Mouse (Mus musculus): ENCODE data around the gene Zfp941. TPM values are rescaled to one million over a fixed set of nuclear protein-coding genes. Genes with fewer than 3 reads are reported as not detected.

Zfp941 gene
- total and polyA plus RNA-seq, 2 experiments from 2014 or later: 26.1 to 30.0 TPM

- no peak overlapping the region for H3K4me3 ChIP-seq (ENCODE audit: low read depth, low read length)
- no peaks in the 10 kb centered on the region for H3K9me3 ChIP-seq (ENCODE audit: low read length)
- WGBS: 91% methylated on average over 9 of the region's 9 CpGs
- TF ChIP-seq CTCF (IDR thresholded peaks at IDR 0.05): no peak
- no peak overlapping the region for H3K4me2 ChIP-seq (ENCODE audit: low read depth, low read length, poor library complexity, severe bottlenecking)
- ATAC-seq (ENCODE audit: low FRiP score) (no peak), DNase-seq (ENCODE audit: low spot score) (no peak)
- H3K9ac ChIP-seq (replicated peaks; ENCODE audit: low read length, poor library complexity, severe bottlenecking): no peak overlapping the region
- H3K27me3 ChIP-seq (ENCODE audit: insufficient read depth, low read length): no peaks in the 10 kb centered on the region
- H3K27ac ChIP-seq (ENCODE audit: low read depth, low read length): no peak overlapping the region
- peaks cover 26% of the 10 kb centered on the region for H3K36me3 ChIP-seq (ENCODE audit: insufficient read depth, low read length)
- peaks cover 11% of the 10 kb centered on the region; the same call in 1 of the 2 replicates for H3K4me1 ChIP-seq (ENCODE audit: insufficient read depth, low read length)
Observed at GRCm38 (mm10) chr7:140853386-140853785, 31.4 kb upstream of the Zfp941 start.

GRCm38 (mm10) chr7:140851916-140852315 is 29.9 kb upstream of the Zfp941 start:
- 98% methylated on average over 4 of the region's 4 CpGs for whole genome bisulfite sequencing
- ATAC-seq (ENCODE audit: low FRiP score) (no peak), DNase-seq (ENCODE audit: low spot score) (no peak)
- Histone ChIP-seq H3K9ac (replicated peaks; ENCODE audit: low read length, poor library complexity, severe bottlenecking) (no peak overlapping the region), H3K36me3 (ENCODE audit: insufficient read depth, low read length) (peaks cover 26% of the 10 kb centered on the region), H3K4me1 (ENCODE audit: insufficient read depth, low read length) (peaks cover 4% of the 10 kb centered on the region; the same call in 1 of the 2 replicates), H3K27ac (ENCODE audit: low read depth, low read length) (no peak overlapping the region), H3K4me2 (ENCODE audit: low read depth, low read length, poor library complexity, severe bottlenecking) (no peak overlapping the region), H3K4me3 (ENCODE audit: low read depth, low read length) (no peak overlapping the region), H3K9me3 (ENCODE audit: low read length) (no peaks in the 10 kb centered on the region), H3K27me3 (ENCODE audit: insufficient read depth, low read length) (no peaks in the 10 kb centered on the region)
- no peak for TF ChIP-seq CTCF (IDR thresholded peaks at IDR 0.05)

DNA sequence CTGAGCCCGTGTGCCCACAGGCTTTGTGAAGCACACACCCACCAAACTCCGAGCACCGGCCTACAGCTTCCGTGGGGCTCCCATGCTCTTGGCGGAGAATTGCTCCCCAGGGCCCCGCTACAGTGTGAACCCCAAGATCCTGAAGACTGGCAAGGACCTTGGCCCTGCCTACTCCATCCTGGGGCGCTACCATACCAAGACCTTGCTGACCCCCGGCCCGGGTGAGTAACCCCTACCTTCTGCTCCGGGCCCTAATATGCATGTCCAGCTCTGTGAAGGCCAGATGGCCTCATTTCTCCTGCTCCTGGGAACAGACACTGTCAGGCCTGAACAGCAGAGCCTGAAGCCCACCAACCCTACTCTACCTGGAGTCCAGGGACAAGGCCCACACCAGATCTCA is 26.6 kb upstream of the Zfp941 start:
- H3K9me3 ChIP-seq (ENCODE audit: low read length): no peaks in the 10 kb centered on the region
- DNase-seq (ENCODE audit: low spot score) (no peak), ATAC-seq (ENCODE audit: low FRiP score) (no peak)
- TF ChIP-seq CTCF (IDR thresholded peaks at IDR 0.05): no peak
- peaks cover 22% of the 10 kb centered on the region for H3K36me3 ChIP-seq (ENCODE audit: insufficient read depth, low read length)
- 90% methylated on average over 10 of the region's 10 CpGs for WGBS
- H3K4me1 ChIP-seq (ENCODE audit: insufficient read depth, low read length): no peaks in the 10 kb centered on the region
- H3K27ac ChIP-seq (ENCODE audit: low read depth, low read length): no peak overlapping the region
- H3K4me2 ChIP-seq (ENCODE audit: low read depth, low read length, poor library complexity, severe bottlenecking): no peak overlapping the region
- no peak overlapping the region for H3K9ac ChIP-seq (replicated peaks; ENCODE audit: low read length, poor library complexity, severe bottlenecking)
- no peaks in the 10 kb centered on the region for H3K27me3 ChIP-seq (ENCODE audit: insufficient read depth, low read length)
- no peak overlapping the region for H3K4me3 ChIP-seq (ENCODE audit: low read depth, low read length)

- peak; percentile 35 for DNase-seq (ENCODE audit: low spot score)
- H3K9me3 ChIP-seq (ENCODE audit: low read length): no peaks in the 10 kb centered on the region
- peaks cover 15% of the 10 kb centered on the region for H3K36me3 ChIP-seq (ENCODE audit: insufficient read depth, low read length)
- H3K27ac ChIP-seq (ENCODE audit: low read depth, low read length): no peak within 1 kb of the TSS
- WGBS: 64% methylated on average over 11 of the region's 11 CpGs
- H3K27me3 ChIP-seq (ENCODE audit: insufficient read depth, low read length): 0 out of 2 replicates have a peak, but pooled peaks cover 6% of the 10 kb centered on the region
- ATAC-seq (ENCODE audit: low FRiP score): no peak
- H3K4me2 ChIP-seq (ENCODE audit: low read depth, low read length, poor library complexity, severe bottlenecking): no peak within 1 kb of the TSS
- TF ChIP-seq CTCF (IDR thresholded peaks at IDR 0.05): no peak
- no peak within 1 kb of the TSS for H3K4me3 ChIP-seq (ENCODE audit: low read depth, low read length)
- no peaks in the 10 kb centered on the region for H3K4me1 ChIP-seq (ENCODE audit: insufficient read depth, low read length)
- no peak within 1 kb of the TSS for H3K9ac ChIP-seq (replicated peaks; ENCODE audit: low read length, poor library complexity, severe bottlenecking)
Observed at GRCm38 (mm10) chr7:140847755-140848580, 26.0 kb upstream of the Zfp941 start, which contains the start of gene Odf3. Odf3 (plus strand) TSS chr7:140847805.

DNA sequence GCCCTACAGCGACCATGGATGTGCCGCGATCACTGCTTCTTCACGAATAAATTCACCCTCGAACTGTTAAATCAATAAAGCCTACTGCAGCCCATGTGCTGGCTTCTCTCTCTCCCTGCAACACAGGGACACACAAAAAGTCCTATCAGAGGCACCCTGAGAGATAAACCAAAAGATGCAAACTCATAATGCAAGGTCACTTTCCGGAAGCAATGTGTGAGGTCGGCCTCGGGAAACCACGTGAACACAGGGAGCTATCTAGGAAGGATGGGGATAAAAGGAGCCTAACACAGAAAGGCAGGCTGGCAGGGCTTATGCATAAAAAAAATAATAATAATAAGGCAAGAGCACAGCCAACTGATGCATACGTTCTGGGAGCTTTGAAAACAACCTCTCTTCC is 24.7 kb upstream of the Zfp941 start:
- Histone ChIP-seq H3K9ac (replicated peaks; ENCODE audit: low read length, poor library complexity, severe bottlenecking) (no peak overlapping the region), H3K36me3 (ENCODE audit: insufficient read depth, low read length) (peaks cover 4% of the 10 kb centered on the region), H3K4me1 (ENCODE audit: insufficient read depth, low read length) (no peaks in the 10 kb centered on the region), H3K27ac (ENCODE audit: low read depth, low read length) (no peak overlapping the region), H3K9me3 (ENCODE audit: low read length) (no peaks in the 10 kb centered on the region), H3K4me3 (ENCODE audit: low read depth, low read length) (no peak overlapping the region), H3K4me2 (ENCODE audit: low read depth, low read length, poor library complexity, severe bottlenecking) (no peak overlapping the region), H3K27me3 (ENCODE audit: insufficient read depth, low read length) (0 out of 2 replicates have a peak, but pooled peaks cover 6% of the 10 kb centered on the region)
- TF ChIP-seq CTCF (IDR thresholded peaks at IDR 0.05): no peak
- DNase-seq (ENCODE audit: low spot score) (no peak), ATAC-seq (ENCODE audit: low FRiP score) (no peak)
- 82% methylated on average over 10 of the region's 10 CpGs for WGBS

DNA sequence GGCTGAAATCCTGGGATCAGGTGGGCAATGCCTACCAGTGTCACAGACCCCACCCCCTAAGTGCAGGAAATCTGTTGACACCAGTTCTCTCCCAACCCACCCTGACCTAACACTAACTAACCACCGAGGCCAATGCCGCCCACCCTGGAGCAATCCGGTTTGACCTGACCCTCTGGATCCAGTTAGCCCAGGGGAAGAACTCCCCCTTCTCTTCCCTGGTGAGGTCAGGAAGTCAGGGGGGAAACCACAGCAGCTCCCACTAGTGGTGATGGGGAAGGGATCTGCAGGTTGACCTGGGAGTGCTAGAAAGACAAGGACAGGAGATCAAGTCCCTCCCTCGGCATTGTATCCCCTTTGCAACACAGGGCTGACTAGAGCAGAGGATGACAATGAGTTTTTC is 23.7 kb upstream of the Zfp941 start:
- Histone ChIP-seq H3K27ac (ENCODE audit: low read depth, low read length) (no peak overlapping the region), H3K36me3 (ENCODE audit: insufficient read depth, low read length) (no peaks in the 10 kb centered on the region), H3K9ac (replicated peaks; ENCODE audit: low read length, poor library complexity, severe bottlenecking) (no peak overlapping the region), H3K4me1 (ENCODE audit: insufficient read depth, low read length) (no peaks in the 10 kb centered on the region), H3K9me3 (ENCODE audit: low read length) (no peaks in the 10 kb centered on the region), H3K4me3 (ENCODE audit: low read depth, low read length) (no peak overlapping the region), H3K27me3 (ENCODE audit: insufficient read depth, low read length) (0 out of 2 replicates have a peak, but pooled peaks cover 6% of the 10 kb centered on the region), H3K4me2 (ENCODE audit: low read depth, low read length, poor library complexity, severe bottlenecking) (no peak overlapping the region)
- TF ChIP-seq CTCF (IDR thresholded peaks at IDR 0.05): peak; percentile 26
- ATAC-seq (ENCODE audit: low FRiP score) (no peak), DNase-seq (ENCODE audit: low spot score) (no peak)
- 54% methylated on average over 4 of the region's 4 CpGs for WGBS

All from midbrain, postnatal 0 days (tissue).